Mouse (Mus musculus): ENCODE measurements around the gene Ctu2.

- TF ChIP-seq GATA1 (IDR thresholded peaks at IDR 0.05; ENCODE audit: borderline replicate concordance, low read length) = no peak
- TF ChIP-seq FLI1 (IDR thresholded peaks at IDR 0.05; ENCODE audit: low read length) = no peak
These were observed 887 bp upstream of the Ctu2 start for GRCm38 (mm10) chr8:122474951-122475560.

All from megakaryocyte, embryonic 14.5 days (primary cell).